Mouse (Mus musculus): ENCODE measurements around the gene Atr. TPM values are rescaled to one million over a fixed set of nuclear protein-coding genes. Genes with fewer than 3 reads are reported as not detected.
"Not testable (repeated sequence)": the region's sequence is repeated elsewhere in the genome, so short reads cannot be mapped to it uniquely, and the experiment has no call there.

The Atr gene
- polyA plus RNA-seq, 1 experiment: 1.7 TPM

- H3K4me3 ChIP-seq: no peak overlapping the region
- TF ChIP-seq MYOG (IDR thresholded peaks at IDR 0.05; ENCODE audit: control insufficient read depth in 1 of 3, insufficient read depth in 1 of 3, insufficient read length in 2 of 3, low read depth in 2 of 3): no peak
- H3K79me2 ChIP-seq (ENCODE audit: control insufficient read depth, insufficient read depth): peaks cover 34% of the 10 kb centered on the region
- no peak overlapping the region for H3ac ChIP-seq (ENCODE audit: control insufficient read depth, insufficient read length)
- no peaks in the 10 kb centered on the region for H3K27me3 ChIP-seq (ENCODE audit: control insufficient read depth, insufficient read depth, insufficient read length)
- peaks cover 4% of the 10 kb centered on the region for H3K36me3 ChIP-seq (ENCODE audit: control insufficient read depth, insufficient read depth)
- H3K4me2 ChIP-seq (ENCODE audit: low read depth): no peak overlapping the region
Observed at GRCm38 (mm10) chr9:95958041-95958730, 100.8 kb downstream of the Atr start.

- not testable (repeated sequence) for H3K4me3 ChIP-seq; H3K27me3 ChIP-seq (ENCODE audit: control insufficient read depth, insufficient read depth, insufficient read length); H3K36me3 ChIP-seq (ENCODE audit: control insufficient read depth, insufficient read depth); H3K4me2 ChIP-seq (ENCODE audit: low read depth); H3ac ChIP-seq (ENCODE audit: control insufficient read depth, insufficient read length)
- peaks cover 34% of the 10 kb centered on the region for H3K79me2 ChIP-seq (ENCODE audit: control insufficient read depth, insufficient read depth)
Observed at GRCm38 (mm10) chr9:95958731-95959105, 101.3 kb downstream of the Atr start.

GRCm38 (mm10) chr9:95959246-95959645, 101.8 kb downstream of the Atr start:
- H3K4me3 ChIP-seq: no peak overlapping the region
- H3K36me3 ChIP-seq (ENCODE audit: control insufficient read depth, insufficient read depth): peaks cover 5% of the 10 kb centered on the region
- H3K79me2 ChIP-seq (ENCODE audit: control insufficient read depth, insufficient read depth): peaks cover 34% of the 10 kb centered on the region
- no peaks in the 10 kb centered on the region for H3K27me3 ChIP-seq (ENCODE audit: control insufficient read depth, insufficient read depth, insufficient read length)
- TF ChIP-seq USF1 (IDR thresholded peaks at IDR 0.05; ENCODE audit: low read depth) (no peak), MAX (IDR thresholded peaks at IDR 0.05; ENCODE audit: low read depth) (no peak), REST (IDR thresholded peaks at IDR 0.05; ENCODE audit: insufficient read depth, insufficient read length) (no peak), MYOG (IDR thresholded peaks at IDR 0.05; ENCODE audit: control insufficient read depth in 1 of 3, insufficient read depth in 1 of 3, insufficient read length in 2 of 3, low read depth in 2 of 3) (no peak), CEBPB (IDR thresholded peaks at IDR 0.05; ENCODE audit: insufficient read depth, poor library complexity, severe bottlenecking) (no peak), SRF (IDR thresholded peaks at IDR 0.05; ENCODE audit: control insufficient read depth, insufficient read length, low read depth) (no peak), POLR2AphosphoS2 (IDR thresholded peaks at IDR 0.05; ENCODE audit: insufficient read length, low read depth) (no peak), TCF3 (IDR thresholded peaks at IDR 0.05; ENCODE audit: insufficient read length, low read depth) (no peak), MYOD1 (IDR thresholded peaks at IDR 0.05; ENCODE audit: control insufficient read depth in 1 of 3, insufficient read length in 2 of 3, low read depth in 2 of 3) (no peak)
- H3K4me2 ChIP-seq (ENCODE audit: low read depth): no peak overlapping the region
- no peak overlapping the region for H3ac ChIP-seq (ENCODE audit: control insufficient read depth, insufficient read length)

GRCm38 (mm10) chr9:95959732-95960428, 102.5 kb downstream of the Atr start:
- peaks cover 11% of the 10 kb centered on the region for H3K36me3 ChIP-seq (ENCODE audit: control insufficient read depth, insufficient read depth)
- H3K4me2 ChIP-seq (ENCODE audit: low read depth): no peak overlapping the region
- no peak for TF ChIP-seq TCF3 (IDR thresholded peaks at IDR 0.05; ENCODE audit: insufficient read length, low read depth)
- TF ChIP-seq CEBPB (IDR thresholded peaks at IDR 0.05; ENCODE audit: insufficient read depth, poor library complexity, severe bottlenecking): no peak
- TF ChIP-seq POLR2A (IDR thresholded peaks at IDR 0.05; ENCODE audit: insufficient read length, low read depth): no peak
- TF ChIP-seq MAX (IDR thresholded peaks at IDR 0.05; ENCODE audit: low read depth): no peak
- no peak for TF ChIP-seq USF1 (IDR thresholded peaks at IDR 0.05; ENCODE audit: low read depth)
- no peak for TF ChIP-seq MYOD1 (IDR thresholded peaks at IDR 0.05; ENCODE audit: control insufficient read depth in 1 of 3, insufficient read length in 2 of 3, low read depth in 2 of 3)
- TF ChIP-seq E2F4 (IDR thresholded peaks at IDR 0.05; ENCODE audit: insufficient read depth): no peak
- TF ChIP-seq POLR2AphosphoS2 (IDR thresholded peaks at IDR 0.05; ENCODE audit: insufficient read length, low read depth): no peak
- TF ChIP-seq REST (IDR thresholded peaks at IDR 0.05; ENCODE audit: insufficient read depth, insufficient read length): no peak
- TF ChIP-seq SRF (IDR thresholded peaks at IDR 0.05; ENCODE audit: control insufficient read depth, insufficient read length, low read depth): no peak
- no peak for TF ChIP-seq TCF12 (IDR thresholded peaks at IDR 0.05; ENCODE audit: insufficient read depth, poor library complexity, severe bottlenecking)
- TF ChIP-seq MYOG (IDR thresholded peaks at IDR 0.05; ENCODE audit: control insufficient read depth in 1 of 3, insufficient read depth in 1 of 3, insufficient read length in 2 of 3, low read depth in 2 of 3): no peak
- H3K27me3 ChIP-seq (ENCODE audit: control insufficient read depth, insufficient read depth, insufficient read length): no peaks in the 10 kb centered on the region
- H3K4me3 ChIP-seq: no peak overlapping the region
- no peak overlapping the region for H3ac ChIP-seq (ENCODE audit: control insufficient read depth, insufficient read length)
- peaks cover 29% of the 10 kb centered on the region for H3K79me2 ChIP-seq (ENCODE audit: control insufficient read depth, insufficient read depth)

GRCm38 (mm10) chr9:95961058-95961457, 103.7 kb downstream of the Atr start:
- TF ChIP-seq TCF3 (IDR thresholded peaks at IDR 0.05; ENCODE audit: insufficient read length, low read depth) (no peak), USF1 (IDR thresholded peaks at IDR 0.05; ENCODE audit: low read depth) (no peak), POLR2AphosphoS2 (IDR thresholded peaks at IDR 0.05; ENCODE audit: insufficient read length, low read depth) (no peak), TCF12 (IDR thresholded peaks at IDR 0.05; ENCODE audit: insufficient read depth, poor library complexity, severe bottlenecking) (no peak), REST (IDR thresholded peaks at IDR 0.05; ENCODE audit: insufficient read depth, insufficient read length) (no peak), MYOD1 (IDR thresholded peaks at IDR 0.05; ENCODE audit: control insufficient read depth in 1 of 3, insufficient read length in 2 of 3, low read depth in 2 of 3) (no peak), POLR2A (IDR thresholded peaks at IDR 0.05; ENCODE audit: insufficient read length, low read depth) (no peak), MYOG (IDR thresholded peaks at IDR 0.05; ENCODE audit: control insufficient read depth in 1 of 3, insufficient read depth in 1 of 3, insufficient read length in 2 of 3, low read depth in 2 of 3) (no peak), E2F4 (IDR thresholded peaks at IDR 0.05; ENCODE audit: insufficient read depth) (no peak), SRF (IDR thresholded peaks at IDR 0.05; ENCODE audit: control insufficient read depth, insufficient read length, low read depth) (no peak), CEBPB (IDR thresholded peaks at IDR 0.05; ENCODE audit: insufficient read depth, poor library complexity, severe bottlenecking) (no peak), MAX (IDR thresholded peaks at IDR 0.05; ENCODE audit: low read depth) (no peak)
- Histone ChIP-seq H3K79me2 (ENCODE audit: control insufficient read depth, insufficient read depth) (peaks cover 17% of the 10 kb centered on the region), H3K27me3 (ENCODE audit: control insufficient read depth, insufficient read depth, insufficient read length) (no peaks in the 10 kb centered on the region), H3K36me3 (ENCODE audit: control insufficient read depth, insufficient read depth) (peaks cover 17% of the 10 kb centered on the region), H3K4me2 (ENCODE audit: low read depth) (no peak overlapping the region), H3ac (ENCODE audit: control insufficient read depth, insufficient read length) (no peak overlapping the region), H3K4me3 (no peak overlapping the region)

Measured in myocyte (in vitro differentiated cells).